Comparison of ENCODE assay signal across 19 mouse cellular contexts in genomic region chr10:86337239-86337638, GRCm38 (mm10). TPM values are rescaled to one million over a fixed set of nuclear protein-coding genes. Genes with fewer than 3 reads are reported as not detected.
DNase-seq lines count a peak whose midpoint lies in the region; ATAC-seq and TF ChIP-seq lines count a peak whose summit lies in the region.
"Had no signal": no experiment of that assay in that cellular context is flagged by ENCODE, and none has a peak within 500 bp of the region (broad histone marks: within the 10 kb centered on the region; RNA-seq: fewer than 3 reads in every experiment).

No protein-coding gene starts in this region.

- ATAC-seq in limb, embryonic 14.5 days (ENCODE audit: low FRiP score, low read depth) = no peak
- no peak for ATAC-seq in lung, postnatal 0 days
- ATAC-seq: forebrain, embryonic 13.5 days; forebrain, postnatal 0 days had no signal

- intact Hi-C loops in gastrocnemius, adult 2 months (cut with DNase I) = no loop called here

- no peaks in the 10 kb centered on the region for H3K36me3 ChIP-seq in limb, embryonic 14.5 days (ENCODE audit: control insufficient read depth, insufficient read depth, low read length)
- H3K36me3 ChIP-seq in limb, embryonic 10.5 days = peaks cover 8% of the 10 kb centered on the region
- H3K36me3 ChIP-seq in lung, postnatal 0 days (ENCODE audit: insufficient read depth, low read length) = no peaks in the 10 kb centered on the region
- H3K36me3 ChIP-seq in midbrain, embryonic 10.5 days = no peaks in the 10 kb centered on the region
- H3K36me3 ChIP-seq: embryonic facial prominence, embryonic 13.5 days; hindbrain, embryonic 15.5 days had no signal

- H3K4me1 ChIP-seq in limb, embryonic 14.5 days (ENCODE audit: control insufficient read depth, insufficient read depth, low read length) = peaks cover 65% of the 10 kb centered on the region
- H3K4me1 ChIP-seq in limb, embryonic 10.5 days = peaks cover 69% of the 10 kb centered on the region
- peaks cover 50% of the 10 kb centered on the region; the same call in 1 of the 2 replicates for H3K4me1 ChIP-seq in lung, postnatal 0 days (ENCODE audit: insufficient read depth, low read depth, low read length)
- H3K4me1 ChIP-seq in midbrain, embryonic 10.5 days = peaks cover 34% of the 10 kb centered on the region

- 31% methylated on average over 3 of the region's 3 CpGs for WGBS in limb, embryonic 14.5 days
- WGBS in limb, embryonic 10.5 days = 60% methylated on average over 3 of the region's 3 CpGs
- 17% methylated on average over 3 of the region's 3 CpGs for WGBS in lung, postnatal 0 days
- 56% methylated on average over 3 of the region's 3 CpGs for WGBS in midbrain, embryonic 10.5 days

- H3K27ac ChIP-seq in gastrocnemius, adult 2 months = peak overlapping the region; percentile 95
- no peak overlapping the region for H3K27ac ChIP-seq in limb, embryonic 14.5 days (replicated peaks; ENCODE audit: low read depth, low read length)
- no peak overlapping the region for H3K27ac ChIP-seq in limb, embryonic 10.5 days
- no peak overlapping the region for H3K27ac ChIP-seq in lung, postnatal 0 days (ENCODE audit: low read length)
- no peak overlapping the region for H3K27ac ChIP-seq in midbrain, embryonic 10.5 days (replicated peaks)
- H3K27ac ChIP-seq: embryonic facial prominence, embryonic 13.5 days; forebrain, embryonic 13.5 days; hindbrain, embryonic 15.5 days had no signal

- DNase-seq in gastrocnemius, adult 2 months = no peak
- no peak for DNase-seq in gastrocnemius, postnatal 25 days
- DNase-seq in limb, embryonic 14.5 days (ENCODE audit: low spot score) = peak; percentile 14
- no peak for DNase-seq in limb, embryonic 10.5 days (ENCODE audit: low spot score)
- peak; percentile 51 for DNase-seq in lung, postnatal 0 days (ENCODE audit: low spot score)
- DNase-seq in lung, postnatal 10 days = no peak
- no peak for DNase-seq in midbrain, embryonic 10.5 days (ENCODE audit: low spot score)
- DNase-seq: cerebellum, adult 11-12 months; cerebellum, adult 9-10 months; cerebellum, postnatal 25 days; forebrain, postnatal 0 days; gastrocnemius, postnatal 36 days; heart, adult 18-20 months; heart, postnatal 36 days had no signal

- no peak overlapping the region for H3K4me2 ChIP-seq in limb, embryonic 14.5 days (replicated peaks; ENCODE audit: low read depth, low read length, severe bottlenecking)
- no peak overlapping the region for H3K4me2 ChIP-seq in lung, postnatal 0 days (replicated peaks; ENCODE audit: low read depth, low read length)
- H3K4me2 ChIP-seq: embryonic facial prominence, embryonic 13.5 days; forebrain, embryonic 13.5 days; heart, embryonic 11.5 days; hindbrain, embryonic 15.5 days had no signal

- H3K9ac ChIP-seq in limb, embryonic 14.5 days (ENCODE audit: low read depth, low read length, severe bottlenecking) = no peak overlapping the region
- H3K9ac ChIP-seq in lung, postnatal 0 days (replicated peaks; ENCODE audit: low read depth) = no peak overlapping the region
- H3K9ac ChIP-seq: embryonic facial prominence, embryonic 13.5 days; forebrain, embryonic 13.5 days; forebrain, postnatal 0 days; hindbrain, embryonic 15.5 days had no signal

- H3K9me3 ChIP-seq in limb, embryonic 14.5 days (ENCODE audit: control insufficient read depth, low read length) = no peaks in the 10 kb centered on the region
- H3K9me3 ChIP-seq in limb, embryonic 10.5 days (replicated peaks) = no peaks in the 10 kb centered on the region
- no peaks in the 10 kb centered on the region for H3K9me3 ChIP-seq in lung, postnatal 0 days (ENCODE audit: low read length)
- no peaks in the 10 kb centered on the region for H3K9me3 ChIP-seq in midbrain, embryonic 10.5 days (replicated peaks)
- H3K9me3 ChIP-seq: embryonic facial prominence, embryonic 13.5 days; forebrain, embryonic 13.5 days; hindbrain, embryonic 15.5 days had no signal

- no peak overlapping the region for H3K4me3 ChIP-seq in gastrocnemius, adult 2 months
- H3K4me3 ChIP-seq in limb, embryonic 14.5 days (replicated peaks; ENCODE audit: low read length) = no peak overlapping the region
- no peak overlapping the region for H3K4me3 ChIP-seq in limb, embryonic 10.5 days
- H3K4me3 ChIP-seq in lung, postnatal 0 days (ENCODE audit: low read depth, low read length) = no peak overlapping the region
- no peak overlapping the region for H3K4me3 ChIP-seq in midbrain, embryonic 10.5 days
- H3K4me3 ChIP-seq: embryonic facial prominence, embryonic 13.5 days; forebrain, embryonic 13.5 days; hindbrain, embryonic 15.5 days had no signal

- no peak for TF ChIP-seq POLR2A in limb, embryonic 14.5 days (IDR thresholded peaks at IDR 0.05; ENCODE audit: borderline replicate concordance, extremely low read depth, insufficient read depth, insufficient read length)

- no peak for TF ChIP-seq EP300 in lung, postnatal 0 days (IDR thresholded peaks at IDR 0.05)

- no peaks in the 10 kb centered on the region for H3K27me3 ChIP-seq in limb, embryonic 14.5 days (ENCODE audit: control insufficient read depth, insufficient read depth, low read length)
- no peaks in the 10 kb centered on the region for H3K27me3 ChIP-seq in limb, embryonic 10.5 days (ENCODE audit: low read depth, poor library complexity, severe bottlenecking)
- H3K27me3 ChIP-seq in lung, postnatal 0 days (replicated peaks; ENCODE audit: insufficient read depth, low read length) = no peaks in the 10 kb centered on the region
- H3K27me3 ChIP-seq in midbrain, embryonic 10.5 days (ENCODE audit: low read depth, poor library complexity, severe bottlenecking) = no peaks in the 10 kb centered on the region
- H3K27me3 ChIP-seq: embryonic facial prominence, embryonic 13.5 days; forebrain, embryonic 13.5 days; hindbrain, embryonic 15.5 days had no signal

- TF ChIP-seq CTCF in gastrocnemius, adult 2 months (IDR thresholded peaks at IDR 0.05) = no peak
- no peak for TF ChIP-seq CTCF in lung, postnatal 0 days (IDR thresholded peaks at IDR 0.05)

RNA-seq across cellular contexts. Expression of gene Timp3, which starts 37.1 kb away (rescaled TPM):
- 10 to 100 TPM; 71.5 to 81.6 TPM for total RNA-seq in gastrocnemius, adult 2 months (2021)
- total RNA-seq in gastrocnemius, postnatal 25 days (2021) = 10 to 100 TPM; 48.0 to 62.4 TPM
- polyA plus RNA-seq in limb, embryonic 14.5 days (2012; rRNA removed) = 57.4 and 73.3 TPM in 2 replicates
- polyA plus RNA-seq in limb, embryonic 14.5 days (2014; fragmentation: Nextera tagmentation; extraction: Ambion mirVana) = 66.5 and 75.1 TPM in 2 replicates
- 28.9 and 43.5 TPM in 2 replicates for polyA plus RNA-seq in limb, embryonic 10.5 days (2016; fragmentation: Nextera tagmentation; extraction: Ambion mirVana)
- 207 and 208 TPM in 2 replicates for polyA plus RNA-seq in lung, postnatal 0 days (2015; fragmentation: Nextera tagmentation; extraction: Ambion mirVana)
- 21.2 and 25.7 TPM in 2 replicates for polyA plus RNA-seq in midbrain, embryonic 10.5 days (2016; fragmentation: Nextera tagmentation; extraction: Ambion mirVana)
- total RNA-seq: MEL had no signal

Comparison
In these comparisons a context has a peak if more than half of its experiments do, and no peak if none do; other contexts are left out.
1. DNase-seq: peak in limb, embryonic 14.5 days (single experiment) and lung, postnatal 0 days (single experiment); none in gastrocnemius, adult 2 months (single experiment), gastrocnemius, postnatal 25 days (single experiment), limb, embryonic 10.5 days (single experiment), lung, postnatal 10 days (single experiment) and midbrain, embryonic 10.5 days (single experiment).